Mouse (Mus musculus) right cerebral cortex, adult 18-20 months (tissue): ENCODE measurements around the gene 4930523C07Rik.

ENCODE experiments used
- DNase-seq: peaks from one replicate; pipeline ENCODE4 v3.0.0; 2022; ENCODE audit warnings: mixed read lengths

The 4930523C07Rik gene

DNA sequence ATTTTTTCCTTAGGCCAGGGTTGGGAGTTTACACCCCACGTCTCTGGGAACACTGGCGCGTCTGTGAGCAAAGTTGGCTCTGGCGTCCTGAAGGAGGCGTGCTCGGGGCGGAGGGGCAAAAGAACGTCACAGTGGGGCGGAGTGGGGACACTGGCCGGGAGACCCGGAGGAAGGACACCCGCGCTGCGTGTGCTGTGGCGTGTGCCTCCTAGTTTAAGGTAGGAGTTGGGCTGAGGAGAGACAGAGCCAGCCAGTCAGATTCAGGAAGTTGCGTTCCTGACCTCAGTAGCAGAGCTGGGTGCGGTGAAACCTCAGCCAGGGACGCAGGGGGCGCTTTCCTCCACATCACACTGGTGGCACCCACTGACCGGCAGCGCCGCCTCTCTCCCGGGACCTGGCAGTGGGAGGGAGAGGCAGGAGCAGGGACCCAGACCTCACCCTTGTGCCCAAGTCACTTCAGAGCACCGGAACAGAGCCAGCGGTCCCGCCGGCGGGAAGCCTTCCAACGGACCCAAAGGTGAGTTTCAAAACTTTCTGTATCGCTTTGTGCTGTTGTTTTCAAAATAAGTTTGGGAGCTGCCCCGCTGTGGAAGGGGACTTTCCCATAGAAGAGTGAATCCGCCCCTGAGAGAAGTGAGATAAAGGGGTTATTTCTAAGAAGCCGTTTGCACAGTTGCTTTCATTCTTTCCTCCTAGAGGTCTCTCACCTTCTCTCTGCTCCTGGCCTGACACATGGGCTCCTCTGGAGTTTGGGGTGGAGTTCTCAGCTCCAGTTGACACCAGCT, at the start of gene 4930523C07Rik:
Gene 4930523C07Rik (plus strand): TSS at position 146 of the 785 bp plus-strand sequence.
- peak; percentile 14 for DNase-seq

DNA sequence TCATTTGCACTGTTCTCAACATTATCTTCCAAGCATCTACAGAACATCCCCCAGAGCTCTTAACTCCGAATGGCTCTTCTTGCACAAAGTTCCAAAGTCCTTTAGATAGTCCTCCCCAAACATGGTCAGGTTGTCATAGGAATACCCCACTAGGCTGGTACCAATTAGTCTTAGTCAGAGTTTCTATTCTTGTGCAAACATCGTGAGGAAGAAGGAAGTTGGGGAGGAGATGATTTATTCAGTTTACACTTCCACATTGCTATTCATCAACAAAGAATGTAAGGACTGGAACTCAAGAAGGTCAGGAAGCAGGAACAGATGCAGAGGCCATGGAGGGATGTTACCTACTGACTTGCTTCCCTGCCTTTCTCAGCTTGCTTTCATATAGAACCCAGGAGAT, 46.9 kb upstream of the 4930523C07Rik start:
- no peak for DNase-seq

DNA sequence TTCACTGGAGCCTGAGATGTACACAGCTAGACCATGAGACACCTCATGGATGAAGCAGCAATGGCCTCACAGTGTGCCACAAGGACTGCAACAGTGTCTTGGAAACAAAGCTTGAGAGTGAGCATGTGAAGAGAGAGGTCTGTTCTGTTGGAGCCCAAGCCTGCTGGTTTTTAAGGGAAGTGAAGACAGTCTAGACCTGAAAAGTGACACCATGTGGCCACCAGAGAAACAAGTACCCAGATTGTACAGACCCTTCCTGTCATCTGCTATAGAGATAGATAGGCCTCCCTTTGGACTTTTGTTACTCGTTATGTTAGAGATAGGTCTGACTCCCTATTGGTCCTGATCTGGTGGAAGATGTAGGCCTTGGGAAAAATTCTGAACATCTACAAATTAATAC, 45.8 kb upstream of the 4930523C07Rik start:
- DNase-seq = no peak

DNA sequence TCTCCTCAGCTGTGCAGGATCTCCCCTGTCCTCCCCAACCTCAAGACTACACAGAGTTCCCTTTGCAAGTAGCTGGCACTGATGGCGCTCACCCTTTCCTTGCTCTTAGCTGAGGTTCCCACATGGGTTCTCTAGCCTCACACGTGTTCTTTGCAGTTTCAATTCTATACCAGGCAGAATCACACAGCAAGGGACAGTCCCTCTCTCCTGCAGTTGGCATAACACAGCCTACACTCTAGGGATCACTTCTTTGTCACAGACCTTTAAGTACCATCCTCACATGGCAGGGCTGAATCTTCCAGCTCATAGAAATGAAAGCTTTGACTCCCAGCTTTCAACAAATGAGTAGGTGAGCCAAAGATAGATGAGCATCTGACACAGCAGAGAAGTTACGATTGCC, 45.0 kb upstream of the 4930523C07Rik start:
- no peak for DNase-seq

DNA sequence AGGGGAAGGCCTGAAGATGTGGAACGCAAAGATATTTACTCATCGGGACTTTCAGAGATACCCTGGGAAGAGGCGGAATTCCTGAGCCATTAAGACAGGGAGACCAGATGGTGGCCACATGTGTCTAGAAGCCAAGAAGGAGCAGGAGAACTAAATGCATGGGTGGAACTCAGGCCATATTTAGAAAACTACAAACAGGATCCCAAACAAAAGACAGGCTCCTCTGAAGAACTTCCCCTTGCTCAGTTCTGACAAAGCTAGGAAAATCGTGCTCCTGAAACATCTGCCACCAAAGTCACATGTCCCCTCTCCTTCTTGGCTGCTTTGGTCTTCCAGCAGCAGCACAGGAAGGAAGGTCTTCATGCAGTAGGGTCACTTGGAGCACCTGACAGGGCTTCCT, 38.9 kb upstream of the 4930523C07Rik start:
- peak; percentile 5 for DNase-seq

DNA sequence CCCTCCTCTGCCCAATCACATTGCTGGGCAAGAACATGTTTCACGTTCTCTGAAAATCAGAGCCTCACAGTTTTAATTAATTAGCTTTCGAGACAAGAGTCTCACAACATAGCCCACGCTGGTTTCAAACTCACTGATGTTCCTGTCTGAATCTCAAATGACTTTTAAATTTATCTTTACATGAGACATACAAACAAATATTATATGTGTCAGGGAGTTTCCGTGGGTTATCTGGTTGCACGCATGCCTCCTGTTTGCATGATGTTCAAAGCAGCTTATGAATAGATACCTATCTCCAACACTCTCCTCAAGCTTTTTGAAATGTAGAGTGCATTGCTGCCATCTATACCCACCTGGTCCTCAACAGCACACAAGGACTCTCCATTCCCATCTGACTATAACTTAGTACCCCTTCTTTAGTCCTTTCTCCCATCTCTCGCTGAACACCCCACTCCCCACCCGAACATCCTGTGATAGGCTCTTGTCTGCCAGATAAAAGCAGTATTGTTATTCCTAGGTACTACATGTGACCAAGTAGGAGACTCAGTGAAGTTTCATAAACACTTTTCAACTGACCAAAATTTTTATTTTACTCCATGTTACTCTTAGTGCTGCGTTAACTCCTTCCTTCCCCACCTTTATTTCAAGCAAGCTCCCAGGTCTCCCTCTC, 37.1 kb upstream of the 4930523C07Rik start:
- DNase-seq = no peak

DNA sequence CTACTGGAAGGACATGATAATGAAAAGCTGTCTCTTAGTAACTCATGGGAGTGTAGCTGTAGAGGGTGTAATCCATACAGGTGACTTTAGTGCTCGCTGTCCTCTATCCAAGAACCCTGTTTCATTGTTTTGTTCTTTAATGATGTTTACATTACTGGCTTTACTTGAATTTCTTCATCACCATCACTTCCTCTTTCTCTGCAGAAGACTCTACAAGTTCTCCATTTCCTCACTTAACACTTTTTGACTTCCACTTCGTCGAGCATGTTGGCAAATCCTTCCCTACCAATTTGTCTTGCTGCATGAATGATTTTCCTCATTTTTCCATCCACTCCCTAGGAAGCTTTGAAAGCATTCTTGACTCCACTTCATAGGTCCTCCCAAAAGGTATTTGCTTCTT, 31.1 kb upstream of the 4930523C07Rik start:
- DNase-seq = no peak

DNA sequence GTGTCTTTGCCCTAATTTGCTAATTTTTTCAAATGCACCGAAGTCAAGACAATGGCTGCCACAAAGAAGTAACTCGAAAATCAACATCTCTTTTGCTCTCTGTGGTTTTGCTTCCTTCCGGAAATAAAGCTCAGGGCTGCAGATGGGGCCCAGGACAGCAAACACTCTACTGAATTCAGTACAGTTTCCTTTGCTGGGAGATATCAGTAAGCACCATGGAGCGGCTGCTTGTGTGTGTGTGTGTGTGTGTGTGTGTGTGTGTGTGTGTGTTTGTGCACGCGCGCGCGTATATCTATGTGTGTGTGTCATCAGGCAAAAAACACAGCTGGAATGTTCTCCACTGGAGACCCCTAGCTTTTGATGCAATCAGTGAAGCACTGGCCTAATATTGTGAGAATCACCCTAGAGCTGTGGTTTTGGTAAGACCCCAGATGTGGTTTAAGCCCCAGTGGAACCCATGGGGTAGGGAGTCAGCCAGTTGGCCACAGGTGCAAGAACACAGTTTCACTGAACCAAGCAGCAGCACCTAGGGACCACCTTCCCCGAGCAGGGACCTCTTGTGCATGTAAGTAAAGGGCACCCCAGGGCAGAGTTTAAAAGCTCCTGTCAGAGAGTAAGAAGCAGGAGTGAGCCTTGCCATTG, 19.7 kb upstream of the 4930523C07Rik start:
- DNase-seq = no peak

DNA sequence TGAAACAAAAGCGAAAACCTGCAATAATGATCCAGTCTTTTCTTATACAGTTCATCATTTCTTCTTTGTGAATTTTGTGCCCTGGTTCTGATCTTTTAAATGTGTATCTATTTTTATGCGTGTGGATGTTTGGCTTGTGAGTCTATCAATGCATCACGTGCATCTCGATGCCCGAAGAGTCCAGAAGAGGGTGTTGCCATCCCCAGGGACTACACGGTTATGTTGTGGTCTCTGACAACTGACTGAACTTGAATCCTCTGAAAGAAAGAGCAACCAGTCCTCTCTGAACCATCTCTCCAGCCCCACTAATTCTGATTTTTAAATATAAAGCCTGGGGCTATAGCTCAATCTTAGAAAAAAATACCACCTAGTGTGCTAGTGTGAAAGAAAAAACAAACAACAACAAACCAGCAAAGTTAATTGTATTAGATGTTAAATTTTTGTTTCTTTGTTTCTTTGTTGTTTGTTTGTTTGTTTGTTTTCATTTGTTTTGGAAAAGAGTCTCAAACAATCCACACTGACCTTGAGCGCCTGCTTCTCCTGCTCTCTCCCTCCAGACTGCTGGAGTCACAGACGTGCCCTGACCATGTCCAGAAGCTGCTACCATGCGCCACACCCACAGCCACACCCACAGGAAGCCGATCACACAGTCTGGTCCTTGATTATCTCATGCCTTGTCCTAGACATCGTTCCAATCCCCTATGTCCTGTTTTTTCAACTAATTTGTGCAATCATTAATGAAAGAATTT, 18.9 kb upstream of the 4930523C07Rik start:
- no peak for DNase-seq

DNA sequence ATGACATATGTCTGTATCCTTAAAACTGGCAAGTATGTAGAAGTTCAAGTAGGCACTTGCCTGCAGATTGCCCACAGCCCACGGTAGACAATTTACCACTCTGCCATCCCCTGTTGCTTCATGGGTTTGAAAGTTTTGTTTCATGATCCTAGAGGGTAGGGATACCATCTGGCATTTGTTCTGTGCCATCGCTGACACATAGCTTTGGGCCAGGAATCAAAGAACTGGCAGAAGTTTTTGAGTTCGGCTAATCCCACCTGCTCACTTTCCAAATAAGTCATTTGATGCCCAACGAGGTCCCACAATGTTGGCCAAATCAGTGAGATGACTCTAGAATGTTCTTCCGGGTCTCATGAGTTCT, 18.3 kb upstream of the 4930523C07Rik start:
- no peak for DNase-seq

DNA sequence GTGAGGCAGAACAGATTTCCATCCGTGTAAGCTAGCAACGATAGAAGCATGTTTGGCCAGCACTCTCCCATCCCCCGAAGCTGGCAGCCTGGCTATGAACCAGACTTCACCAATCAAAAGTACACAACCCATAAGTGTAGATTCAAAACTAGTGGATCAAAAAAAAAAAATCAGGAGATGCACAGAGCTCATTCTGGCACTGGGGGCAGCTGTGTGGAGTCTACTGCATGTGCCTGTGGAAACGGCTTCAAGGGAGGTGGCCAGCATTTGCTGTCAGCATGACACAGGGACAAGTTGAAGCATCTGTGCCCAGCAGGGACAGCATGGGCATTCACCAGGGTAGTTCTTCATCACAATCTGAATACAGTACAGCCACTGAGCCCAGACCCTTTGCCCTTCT, 16.2 kb upstream of the 4930523C07Rik start:
- DNase-seq = no peak

DNA sequence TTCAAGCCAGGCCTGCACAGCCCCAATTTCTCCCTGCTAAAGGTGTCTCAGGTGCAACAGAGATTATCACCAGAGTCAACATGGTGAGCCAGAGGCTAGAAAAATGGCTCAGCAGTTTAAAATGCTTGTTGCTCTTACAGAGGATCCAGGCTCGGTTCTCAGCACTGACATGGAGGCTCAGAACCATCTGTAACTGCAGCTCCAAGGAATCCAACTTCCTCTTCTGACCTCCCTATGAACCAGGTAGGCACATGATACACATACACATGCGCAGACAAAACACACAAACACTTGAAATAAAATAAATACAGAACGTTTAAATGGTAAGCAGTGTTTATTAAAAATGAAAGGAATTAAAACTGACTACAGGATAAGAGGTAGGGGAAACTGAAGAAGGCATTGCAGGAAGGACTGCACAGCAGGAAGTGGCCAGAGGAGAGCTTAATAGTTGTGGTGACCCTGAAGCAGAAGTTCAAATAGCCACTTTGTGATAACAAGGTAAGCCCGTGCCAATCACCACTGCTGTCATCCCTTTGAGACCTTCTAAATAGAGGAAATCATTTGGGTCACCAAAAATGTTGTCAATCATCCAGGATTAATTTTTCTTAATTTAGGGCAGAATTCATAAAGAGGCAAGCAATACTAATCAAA, 10.1 kb upstream of the 4930523C07Rik start:
- DNase-seq = no peak

DNA sequence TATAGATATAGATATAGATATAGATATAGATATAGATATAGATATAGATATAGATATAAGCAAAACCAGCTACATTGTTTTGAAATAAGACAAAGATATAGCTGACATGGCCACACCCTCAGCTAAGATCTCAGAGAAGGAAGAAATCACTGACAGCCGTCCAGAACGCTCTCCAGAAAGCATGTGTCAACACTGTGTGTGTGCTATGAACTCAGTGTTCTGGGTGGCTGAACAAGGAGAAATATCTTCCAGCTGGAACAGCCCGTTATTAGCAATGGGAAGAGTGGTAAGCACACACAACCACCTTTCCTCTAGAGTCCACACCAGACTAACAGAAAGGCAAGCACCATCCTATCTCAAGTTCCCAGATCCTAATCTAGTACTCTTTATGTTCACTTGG, 8.6 kb upstream of the 4930523C07Rik start:
- DNase-seq = no peak

DNA sequence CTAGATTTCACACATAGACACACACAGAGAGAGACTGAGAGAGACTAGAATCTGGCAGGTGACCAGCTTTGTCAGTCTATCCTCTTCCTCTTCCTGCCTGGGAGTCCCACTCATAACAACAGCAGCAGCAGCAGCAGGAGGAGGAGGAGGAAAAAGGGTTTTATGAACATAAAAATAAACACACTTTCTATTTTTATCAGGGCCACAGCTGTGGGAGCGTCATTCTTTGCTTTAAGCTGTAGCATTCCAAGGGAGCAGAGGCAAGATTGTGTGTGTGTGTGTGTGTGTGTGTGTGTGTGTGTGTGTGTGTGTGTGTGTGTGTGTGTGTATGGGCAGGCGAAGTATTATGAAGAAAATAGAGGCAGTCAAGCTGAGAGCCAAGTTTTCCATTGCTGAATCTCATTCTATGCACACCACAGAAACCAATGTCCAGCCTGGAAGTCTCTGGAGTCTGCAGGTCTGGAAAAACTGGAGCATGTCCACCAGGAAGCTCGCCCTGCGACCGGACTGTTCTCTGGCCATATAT, 7.1 kb upstream of the 4930523C07Rik start:
- DNase-seq = peak; percentile 43

DNA sequence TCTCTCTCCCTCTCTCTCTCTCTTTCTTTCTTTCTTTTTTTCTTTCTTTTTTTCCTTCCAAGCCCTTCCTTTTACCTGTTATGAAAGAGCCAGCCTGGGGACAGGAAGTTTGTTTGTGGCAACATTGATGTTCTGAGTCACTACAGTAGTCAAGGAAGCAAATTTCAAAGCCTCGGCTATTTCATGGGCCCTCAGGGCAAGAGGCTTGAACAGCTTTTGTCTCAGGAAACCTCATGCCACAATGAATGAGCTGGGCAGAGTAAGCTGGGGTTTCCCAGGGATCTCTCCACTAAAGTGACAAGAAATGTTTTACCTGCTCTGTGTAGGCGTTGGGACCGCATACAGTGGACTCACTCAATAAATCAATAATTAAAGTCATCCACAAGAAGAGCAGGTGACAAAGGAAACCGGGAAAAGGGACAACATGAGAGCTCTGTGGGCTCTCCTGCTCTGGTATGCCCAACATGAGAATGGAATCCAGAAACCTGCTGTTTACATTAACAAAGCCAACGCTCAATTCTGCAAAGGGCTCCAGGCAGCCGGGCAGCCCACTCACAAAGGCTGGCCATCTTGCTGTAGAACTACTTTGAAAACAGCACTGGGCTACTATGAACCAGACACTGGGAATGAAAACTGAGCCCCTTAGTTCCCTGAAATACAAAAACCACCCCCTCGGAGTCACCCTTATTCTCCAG, 4.1 kb upstream of the 4930523C07Rik start:
- DNase-seq = no peak

DNA sequence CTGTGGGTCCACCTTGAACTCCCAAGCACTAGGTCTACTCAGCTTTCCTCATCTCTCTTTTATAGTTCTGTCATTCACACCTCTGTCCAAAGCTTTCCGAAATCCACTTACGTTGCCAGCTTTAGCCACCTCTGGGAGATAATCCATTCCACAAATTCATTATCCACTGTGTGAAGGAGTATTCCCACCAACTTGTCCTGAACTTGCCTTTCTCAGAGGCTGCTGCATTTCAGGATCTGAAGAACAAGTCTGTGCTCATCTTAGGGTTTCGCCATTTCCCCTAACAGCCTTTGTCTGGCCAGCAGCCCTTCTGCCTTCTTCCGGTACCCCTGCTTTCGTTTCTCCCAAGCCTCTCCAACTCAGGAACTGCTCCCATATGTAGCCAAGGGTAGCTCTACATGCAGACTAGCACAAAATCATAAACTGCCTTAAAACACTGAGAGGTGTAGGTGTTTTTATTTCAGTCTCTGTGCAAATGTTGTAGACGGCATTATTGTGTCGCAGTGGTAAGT, 2.9 kb upstream of the 4930523C07Rik start:
- DNase-seq = no peak

DNA sequence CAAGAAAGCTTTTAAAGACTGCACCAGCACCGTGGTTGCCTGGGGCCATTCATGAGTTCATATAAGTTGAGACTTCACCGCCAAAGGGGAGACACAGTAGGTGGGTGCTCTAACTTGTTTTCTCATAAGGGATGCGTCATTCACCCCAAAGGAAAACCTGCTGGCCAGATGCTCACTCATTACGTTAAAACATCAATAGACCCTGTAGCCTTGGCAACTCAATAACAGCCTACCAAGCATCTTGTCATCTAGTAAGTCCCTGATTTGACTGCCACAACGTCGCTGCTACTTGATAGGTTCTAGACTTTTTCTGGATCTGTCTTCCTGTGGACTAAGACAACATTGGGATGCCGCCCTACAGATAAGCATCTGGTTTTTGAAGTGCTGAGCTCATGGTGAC, 1.8 kb upstream of the 4930523C07Rik start:
- DNase-seq = no peak

DNA sequence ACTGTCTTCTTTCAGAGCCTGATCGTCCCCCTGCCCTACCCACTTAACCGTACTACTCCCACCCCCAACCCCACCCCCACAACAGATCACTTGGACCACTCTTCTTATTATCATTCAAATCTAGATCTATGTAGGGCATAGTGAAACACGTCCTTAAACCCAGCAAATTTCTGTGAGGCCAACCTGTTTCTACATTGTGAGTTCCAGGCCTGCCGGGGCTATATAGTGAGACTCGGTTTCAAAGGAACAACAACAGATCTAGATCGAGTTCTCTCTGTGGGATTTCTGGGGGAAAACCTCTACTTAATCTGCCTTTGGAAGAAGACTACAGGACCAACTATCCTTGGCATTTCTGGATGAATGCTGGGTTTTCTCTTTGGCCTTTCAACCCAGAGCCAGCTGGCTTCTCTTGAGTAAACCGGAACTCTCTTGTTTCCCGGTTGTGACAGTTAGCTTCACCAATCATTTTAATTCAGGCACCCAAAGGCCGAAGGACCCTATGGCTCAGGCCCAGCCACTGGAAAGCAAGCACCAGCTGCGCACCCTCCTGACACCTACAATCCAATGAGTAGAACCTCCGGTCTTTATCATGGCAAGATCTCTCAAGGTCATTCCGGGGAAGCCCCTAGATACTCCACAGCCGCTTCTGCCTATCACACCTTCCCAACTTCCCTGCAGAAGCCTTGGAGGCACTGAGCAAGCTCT, 759 bp upstream of the 4930523C07Rik start:
- DNase-seq = no peak

DNA sequence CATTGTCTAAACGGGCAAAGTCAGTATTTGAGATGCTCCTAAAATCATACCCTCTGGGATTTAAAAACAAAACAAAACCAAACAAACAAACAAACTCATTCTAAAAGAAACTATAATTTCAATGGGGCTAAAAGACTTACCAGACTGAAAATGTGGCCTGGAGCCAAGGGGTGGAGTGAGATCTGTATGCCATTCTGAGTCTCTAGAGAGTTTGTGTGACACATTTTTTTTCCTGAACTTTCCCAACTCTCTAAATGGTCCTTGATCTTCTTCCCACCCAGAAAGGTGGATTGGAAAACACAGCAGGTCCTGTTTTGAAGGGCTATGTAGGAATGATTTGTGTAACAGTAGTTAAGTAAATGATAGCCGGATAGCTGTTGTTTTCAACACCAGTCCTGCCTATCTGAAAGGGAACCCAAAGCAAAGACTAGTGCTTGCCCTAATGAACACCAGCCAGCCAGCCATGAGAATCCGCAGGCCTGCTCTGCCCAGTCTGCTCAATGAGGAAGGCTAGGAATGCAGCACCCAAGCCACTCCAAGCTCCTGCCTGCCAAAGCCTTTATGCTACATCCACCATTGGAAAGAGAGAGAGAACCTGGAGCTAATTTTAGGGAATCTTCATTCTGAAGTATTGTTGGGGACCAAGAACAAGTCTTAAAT, 1.0 kb downstream of the 4930523C07Rik start:
- no peak for DNase-seq

DNA sequence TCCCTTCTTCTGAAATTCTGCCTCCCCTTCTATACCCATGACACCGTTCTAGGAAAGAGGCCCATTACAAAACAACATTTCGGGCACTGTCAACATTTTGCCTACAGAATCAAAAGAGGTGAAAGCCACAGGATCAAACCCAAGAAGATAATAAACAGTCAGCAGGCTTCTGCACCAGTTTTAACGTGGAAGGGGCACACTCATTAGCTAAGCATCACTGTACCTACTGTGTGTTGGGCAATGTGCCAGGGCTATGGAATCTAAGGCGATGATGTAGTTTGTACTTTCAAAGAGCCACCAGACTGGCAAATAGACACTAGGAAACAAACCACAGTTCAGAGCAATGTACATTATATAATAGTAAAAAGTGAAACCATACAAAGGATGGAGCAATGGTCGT, 1.8 kb downstream of the 4930523C07Rik start:
- DNase-seq = no peak
